23 mouse cellular contexts compared by ENCODE assay signal in the genomic region with DNA sequence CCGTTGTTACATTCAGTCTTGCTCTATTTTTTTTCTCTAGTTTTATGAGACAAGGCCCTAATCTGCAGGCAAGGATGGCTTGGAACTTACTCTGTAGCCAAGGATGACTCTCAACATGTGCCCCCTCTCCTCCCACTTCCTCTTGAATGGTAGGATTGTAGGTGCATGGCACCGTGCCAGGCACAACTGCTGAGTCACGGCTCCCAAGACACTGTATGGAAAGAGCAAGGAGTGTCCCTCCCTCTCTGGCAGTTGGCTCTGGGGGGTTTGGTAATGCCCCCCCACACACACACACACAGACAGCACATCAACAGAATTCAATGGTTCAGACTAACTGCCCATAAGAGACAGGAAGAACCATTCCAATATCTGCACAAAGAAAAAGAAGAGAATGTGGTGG.
A peak's percentile ranks its signal among the peaks of the same experiment; 100 is the strongest.
DNase-seq lines count a peak whose midpoint lies in the region; ATAC-seq and TF ChIP-seq lines count a peak whose summit lies in the region.
"Had no signal": no experiment of that assay in that cellular context is flagged by ENCODE, and none has a peak within 500 bp of the region (broad histone marks: within the 10 kb centered on the region; RNA-seq: fewer than 3 reads in every experiment).

No protein-coding gene starts in this region.

- WGBS in hindbrain, postnatal 0 days = 58% methylated on average over 3 of the region's 3 CpGs
- 55% methylated on average over 3 of the region's 3 CpGs for WGBS in hindbrain, embryonic 16.5 days

- H3K9me3 ChIP-seq in hindbrain, postnatal 0 days (ENCODE audit: low read length) = no peaks in the 10 kb centered on the region
- H3K9me3 ChIP-seq in hindbrain, embryonic 16.5 days (ENCODE audit: control insufficient read depth, low read length) = no peaks in the 10 kb centered on the region
- H3K9me3 ChIP-seq: forebrain, embryonic 13.5 days; heart, embryonic 15.5 days; hindbrain, embryonic 10.5 days; intestine, embryonic 15.5 days; limb, embryonic 12.5 days; liver, embryonic 15.5 days; neural tube, embryonic 12.5 days had no signal

- no peaks in the 10 kb centered on the region for H3K36me3 ChIP-seq in hindbrain, postnatal 0 days (ENCODE audit: insufficient read depth, low read length)
- H3K36me3 ChIP-seq in hindbrain, embryonic 16.5 days (ENCODE audit: control insufficient read depth, insufficient read depth, low read length) = no peaks in the 10 kb centered on the region
- H3K36me3 ChIP-seq: G1E; heart, embryonic 15.5 days; hindbrain, embryonic 10.5 days; intestine, embryonic 15.5 days; liver, embryonic 15.5 days; neural tube, embryonic 12.5 days had no signal

- H3K9ac ChIP-seq in hindbrain, postnatal 0 days (replicated peaks; ENCODE audit: low read length) = no peak overlapping the region
- no peak overlapping the region for H3K9ac ChIP-seq in hindbrain, embryonic 16.5 days (ENCODE audit: low read depth, low read length)
- H3K9ac ChIP-seq: forebrain, embryonic 13.5 days; heart, embryonic 15.5 days; intestine, embryonic 15.5 days; limb, embryonic 12.5 days; liver, embryonic 15.5 days; neural tube, embryonic 12.5 days had no signal

- peak; percentile 15 for DNase-seq in hindbrain, postnatal 0 days (ENCODE audit: low spot score)
- peak; percentile 39 to 50 for DNase-seq in right cerebral cortex, adult 2 months (ENCODE audit: low spot score in 2 of 2)
- no peak for DNase-seq in right cerebral cortex, postnatal 14 days
- DNase-seq in adrenal gland, postnatal 4 days (ENCODE audit: low spot score in 2 of 2) = no peak
- DNase-seq: cerebellum, adult 8-10 months; gastrocnemius, adult 2 months; heart, adult 2 months; thymus, adult 2 months had no signal

- H3K4me1 ChIP-seq in hindbrain, postnatal 0 days (ENCODE audit: insufficient read depth, low read length) = no peaks in the 10 kb centered on the region
- H3K4me1 ChIP-seq in hindbrain, embryonic 16.5 days (ENCODE audit: control insufficient read depth, insufficient read depth, low read depth, low read length) = no peaks in the 10 kb centered on the region
- H3K4me1 ChIP-seq: heart, embryonic 15.5 days; intestine, embryonic 15.5 days; limb, embryonic 12.5 days; liver, embryonic 15.5 days; neural tube, embryonic 12.5 days had no signal

- no peaks in the 10 kb centered on the region for H3K27me3 ChIP-seq in hindbrain, postnatal 0 days (ENCODE audit: insufficient read depth, low read length)
- no peaks in the 10 kb centered on the region for H3K27me3 ChIP-seq in hindbrain, embryonic 16.5 days (replicated peaks; ENCODE audit: control insufficient read depth, insufficient read depth, low read length)
- H3K27me3 ChIP-seq: forebrain, embryonic 13.5 days; heart, embryonic 15.5 days; intestine, embryonic 15.5 days; limb, embryonic 12.5 days; liver, embryonic 15.5 days; neural tube, embryonic 12.5 days had no signal

- no peak overlapping the region for H3K4me3 ChIP-seq in hindbrain, postnatal 0 days (ENCODE audit: low read length)
- no peak overlapping the region for H3K4me3 ChIP-seq in hindbrain, embryonic 16.5 days (ENCODE audit: low read length)
- H3K4me3 ChIP-seq: forebrain, embryonic 13.5 days; gastrocnemius, adult 2 months; heart, adult 2 months; heart, embryonic 15.5 days; hindbrain, embryonic 10.5 days; intestine, embryonic 15.5 days; limb, embryonic 12.5 days; liver, embryonic 15.5 days; neural tube, embryonic 12.5 days had no signal

- H3K4me2 ChIP-seq in hindbrain, postnatal 0 days (ENCODE audit: low read depth, low read length) = no peak overlapping the region
- no peak overlapping the region for H3K4me2 ChIP-seq in hindbrain, embryonic 16.5 days (ENCODE audit: low read length)
- H3K4me2 ChIP-seq: forebrain, embryonic 13.5 days; heart, embryonic 15.5 days; intestine, embryonic 15.5 days; limb, embryonic 12.5 days; liver, embryonic 15.5 days; midbrain, embryonic 11.5 days; neural tube, embryonic 12.5 days had no signal

- H3K27ac ChIP-seq in hindbrain, postnatal 0 days = no peak overlapping the region
- no peak overlapping the region for H3K27ac ChIP-seq in hindbrain, embryonic 16.5 days (ENCODE audit: low read depth, low read length)
- H3K27ac ChIP-seq: forebrain, embryonic 13.5 days; gastrocnemius, adult 2 months; heart, adult 2 months; heart, embryonic 15.5 days; hindbrain, embryonic 10.5 days; intestine, embryonic 15.5 days; kidney, postnatal 0 days; limb, embryonic 12.5 days; liver, embryonic 15.5 days; neural tube, embryonic 12.5 days had no signal

- TF ChIP-seq CTCF in hindbrain, postnatal 0 days (IDR thresholded peaks at IDR 0.05; ENCODE audit: low read depth) = no peak

- ATAC-seq in hindbrain, postnatal 0 days = no peak
- ATAC-seq in hindbrain, embryonic 16.5 days = no peak
- ATAC-seq in common myeloid progenitor, adult 5-6 weeks (replicated peaks; ENCODE audit: low read depth, poor library complexity, severe bottlenecking) = 0 out of 2 replicates have a peak, but pooled peaks have one; percentile 18
- ATAC-seq in erythroid progenitor cell, adult 5-6 weeks (replicated peaks; ENCODE audit: low FRiP score, poor library complexity, severe bottlenecking) = no peak
- ATAC-seq: CD4-positive, CD25-positive, alpha-beta regulatory T cell, adult 4 months; forebrain, embryonic 13.5 days; intestine, embryonic 15.5 days; lung, postnatal 0 days had no signal

Comparison
In these comparisons a context has a peak if more than half of its experiments do, and no peak if none do; other contexts are left out.
1. DNase-seq: peak in hindbrain, postnatal 0 days (single experiment) and right cerebral cortex, adult 2 months (2 of 2); none in right cerebral cortex, postnatal 14 days (single experiment) and adrenal gland, postnatal 4 days (0 of 2).